Mouse (Mus musculus) lung, adult 2 months (tissue): ENCODE data around the gene Rev3l.

Experiments used
- CTCF ChIP-seq: fragments of 200-500 bp; IDR thresholded peaks from 2 replicates; pipeline ENCODE4 v1.5.1; 2011; ENCODE audit warnings: mild to moderate bottlenecking, low read length, control low read depth; ENCODE audit not compliant: insufficient read depth
- POLR2A ChIP-seq: fragments of 200-500 bp; IDR thresholded peaks from 2 replicates; pipeline ENCODE4 v1.6.1; 2011; ENCODE audit warnings: low read depth, mild to moderate bottlenecking, control low read depth, low read length, borderline replicate concordance; ENCODE audit errors: extremely low read depth

DNA sequence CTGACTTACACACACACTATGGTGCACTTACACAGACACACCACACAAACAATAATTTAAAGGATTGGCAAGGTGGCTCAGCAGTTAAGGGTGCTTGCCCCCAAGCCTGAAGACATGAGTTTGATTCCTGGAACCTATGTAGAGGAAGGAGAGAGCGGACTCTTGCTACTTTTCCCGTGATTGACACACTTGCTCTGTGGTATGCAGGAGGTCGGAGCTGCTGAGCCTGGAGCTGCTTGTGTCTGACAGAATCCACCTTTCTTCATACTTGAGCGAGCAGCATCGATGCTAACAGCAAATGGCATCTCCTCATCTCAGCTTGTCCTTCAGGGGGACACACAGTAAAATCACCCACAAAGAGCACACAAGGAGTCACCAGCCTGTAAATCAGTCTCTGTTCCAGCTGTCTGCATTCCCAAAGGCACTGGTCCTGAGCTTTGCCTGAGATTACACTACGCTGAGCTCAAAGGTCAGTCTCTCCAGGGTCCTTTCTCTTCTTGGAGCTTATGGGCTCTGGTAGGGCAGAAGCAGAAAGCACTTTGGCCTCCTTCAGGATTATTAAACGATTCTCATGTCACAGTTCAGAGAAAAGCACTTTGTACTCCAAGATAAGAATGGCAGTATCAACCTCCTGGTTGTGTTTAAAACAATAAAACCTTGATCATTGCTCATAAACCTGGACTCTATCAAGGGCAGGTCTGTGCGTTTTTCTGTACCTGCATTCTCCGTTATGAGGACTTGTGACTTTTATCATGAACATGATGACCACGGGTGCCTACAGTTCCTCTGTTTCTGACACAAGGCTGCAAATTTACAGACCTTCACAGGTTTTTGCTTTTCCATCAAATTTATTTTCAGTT, 175.1 kb downstream of the Rev3l start:
- no peak for TF ChIP-seq POLR2A
- TF ChIP-seq CTCF: no peak
